Mouse (Mus musculus): Measurements from ENCODE around the gene Rbpj. TPM values are rescaled to one million over a fixed set of nuclear protein-coding genes. Genes with fewer than 3 reads are reported as not detected.

The Rbpj gene
- total RNA-seq, 2 experiments from 2014 or later = 18.5 to 21.8 TPM

DNA sequence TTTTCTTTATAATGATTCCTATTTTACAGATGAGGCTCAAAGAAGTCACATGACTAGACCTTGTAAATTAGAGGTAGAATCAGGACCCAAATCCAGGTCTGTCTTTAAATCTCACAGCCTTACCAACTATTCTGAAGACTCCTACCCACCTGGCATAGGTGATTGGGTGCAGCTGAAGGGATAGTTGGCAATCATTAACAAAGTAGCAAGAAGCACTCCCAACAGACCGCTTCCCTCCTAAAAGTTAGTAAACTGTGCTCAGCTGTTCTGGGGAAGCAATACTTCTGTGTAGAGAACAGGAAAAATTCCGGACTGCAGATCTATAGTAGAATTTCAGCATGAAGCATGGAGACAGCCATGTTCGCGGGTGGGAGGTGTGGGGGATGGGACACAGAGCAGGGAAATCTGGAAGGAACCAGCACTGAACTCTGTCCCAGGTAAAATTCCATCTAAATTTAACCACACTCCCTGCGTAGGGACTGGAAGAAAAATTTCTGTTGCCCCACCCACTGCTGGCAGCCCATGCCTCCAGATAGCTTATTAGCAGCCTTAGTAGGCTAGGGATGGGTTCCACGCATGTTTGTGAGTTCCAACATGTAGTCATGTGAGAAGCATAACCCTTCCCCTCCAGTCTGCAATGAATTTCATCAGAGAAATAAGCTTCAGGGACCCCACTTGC lies 3.3 kb downstream of the Rbpj start:
- DNase-seq = peak; percentile 54

DNA sequence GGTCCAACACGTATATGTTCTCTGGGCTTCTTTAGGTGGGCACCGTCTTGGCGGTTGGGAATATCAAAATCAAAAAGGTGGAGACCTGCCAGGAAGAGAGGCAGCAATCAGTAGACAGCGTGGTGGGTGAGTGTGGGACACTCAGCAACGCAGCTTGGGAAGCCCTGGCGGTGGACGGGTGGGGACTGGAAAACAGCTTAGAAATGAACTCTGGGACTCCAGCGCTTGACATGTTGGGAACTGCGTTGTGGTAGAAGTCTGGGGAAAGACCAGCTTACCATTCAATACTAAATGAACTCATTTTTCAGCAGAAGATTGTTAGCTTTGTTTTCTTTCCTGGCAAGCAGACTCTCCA lies 3.8 kb downstream of the Rbpj start:
- DNase-seq = no peak

DNA sequence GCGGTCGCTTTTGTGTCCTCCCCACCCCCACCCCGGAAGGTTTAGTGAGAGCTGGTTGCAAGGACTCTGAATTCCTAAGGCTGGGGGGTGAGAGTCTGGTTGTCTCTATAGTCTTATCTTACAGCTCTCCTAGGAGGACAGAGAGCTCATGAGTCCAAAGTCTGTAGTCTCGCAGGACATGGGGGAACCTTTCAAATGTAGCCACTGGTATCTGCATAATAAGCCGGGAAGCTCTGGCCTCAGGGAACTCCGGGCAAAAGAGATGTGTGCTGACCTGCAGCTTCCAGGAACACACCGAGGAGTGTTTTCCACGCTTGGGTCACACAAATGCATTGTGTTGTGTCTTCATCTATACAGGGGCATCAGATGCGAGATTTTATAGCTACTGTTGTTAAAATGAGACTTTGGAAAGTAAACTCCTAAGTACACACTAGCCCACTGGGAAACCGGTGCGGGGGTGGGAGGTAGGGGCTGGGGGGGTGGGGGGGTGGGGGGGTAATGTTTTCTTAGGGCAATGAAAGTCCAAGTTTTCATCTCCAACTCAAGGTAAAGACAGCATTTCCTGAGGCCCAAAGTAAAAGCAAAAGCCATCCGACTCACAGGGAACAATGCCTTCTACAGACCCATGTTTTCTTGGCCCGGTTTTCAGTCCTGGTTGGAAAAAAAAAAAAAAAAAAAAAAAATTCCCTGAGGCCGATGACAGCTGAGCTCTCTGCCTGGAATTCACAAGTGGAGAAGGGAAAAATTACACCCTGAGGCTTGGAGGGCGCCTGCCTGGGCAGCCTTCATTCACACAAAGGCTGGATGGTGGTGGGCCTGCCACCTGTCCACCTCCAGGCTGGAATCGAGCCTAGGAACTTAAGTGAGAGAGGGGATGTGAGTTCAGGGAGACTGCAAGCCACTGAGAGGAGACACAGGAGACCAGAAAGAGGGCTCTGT lies 4.5 kb downstream of the Rbpj start:
- peak; percentile 34 for DNase-seq

DNA sequence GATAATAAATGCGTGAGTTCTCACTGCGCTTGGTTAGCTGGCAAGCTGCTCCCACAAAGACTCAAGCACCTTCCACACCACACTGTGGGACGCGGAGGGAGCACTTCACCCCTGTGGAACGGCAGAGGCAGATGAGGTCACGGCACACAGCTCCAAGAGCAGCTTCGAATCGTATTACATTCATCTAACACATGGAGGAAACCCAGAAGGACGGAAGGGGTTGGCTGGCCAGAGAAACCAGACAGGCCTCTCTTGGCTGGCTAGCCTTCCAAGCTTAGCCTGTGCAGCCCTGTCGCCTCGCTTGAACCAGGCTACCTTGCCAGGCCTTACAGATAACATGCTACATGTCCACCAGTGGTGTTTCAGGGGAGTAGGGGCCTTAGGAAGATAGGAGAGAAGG lies 6.5 kb downstream of the Rbpj start:
- DNase-seq = peak; percentile 85

DNA sequence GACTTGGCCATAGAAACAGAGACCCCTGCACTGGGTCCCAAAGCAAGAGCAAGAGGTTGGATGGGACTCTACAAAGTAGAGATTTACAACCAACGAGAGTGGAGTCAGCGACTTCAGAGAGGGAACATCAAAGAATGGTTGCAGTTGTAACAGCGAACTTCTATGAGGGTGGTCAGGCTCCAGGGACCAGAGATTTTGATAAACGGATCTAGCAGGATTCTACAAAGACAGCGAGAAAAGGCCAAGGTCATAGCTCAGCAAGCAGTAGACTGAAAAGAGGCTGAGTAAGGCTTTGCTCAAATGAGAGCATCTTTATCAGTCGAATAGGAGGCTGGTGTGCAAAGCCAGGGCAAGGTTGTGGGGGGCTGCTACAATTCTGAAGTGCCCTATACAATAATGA lies 13.2 kb downstream of the Rbpj start:
- no peak for DNase-seq

DNA sequence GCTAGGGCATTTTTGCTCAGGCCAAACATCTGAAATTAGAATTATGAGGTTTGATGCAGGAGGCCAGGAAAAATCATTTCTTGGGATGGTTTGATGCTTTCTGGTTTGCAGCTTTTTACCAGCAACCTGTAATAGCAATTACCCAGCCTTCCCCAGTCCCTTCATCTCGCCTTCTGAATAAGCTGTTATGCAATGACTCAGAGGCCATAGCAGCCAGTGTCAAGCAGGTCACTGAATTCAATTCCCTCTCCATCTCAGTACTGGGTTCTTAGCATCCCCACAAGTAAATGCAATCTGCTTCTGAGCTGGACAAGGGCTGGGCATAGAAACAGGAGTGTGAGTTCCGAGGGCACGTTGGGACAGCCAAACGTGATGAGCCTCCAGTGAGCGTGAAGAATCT lies 13.9 kb downstream of the Rbpj start:
- DNase-seq = peak; percentile 33

DNA sequence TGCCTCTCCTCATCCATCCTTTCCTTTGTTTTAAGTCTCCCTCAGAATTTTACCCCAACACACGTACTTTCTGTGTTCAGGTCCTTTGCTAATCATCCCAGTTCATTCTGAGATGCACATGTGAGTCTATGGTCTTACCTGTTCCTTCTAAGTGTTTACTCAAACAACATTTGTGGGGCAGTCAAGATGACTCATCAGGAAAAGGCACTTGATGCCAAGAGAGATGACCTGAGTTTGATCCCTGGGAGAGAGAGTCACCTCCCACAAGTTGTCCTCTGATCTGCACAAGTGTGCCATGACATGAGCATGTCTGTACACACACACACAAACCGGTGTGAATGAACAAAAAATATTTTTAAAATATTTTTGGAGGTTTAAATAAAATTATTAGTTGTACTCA lies 15.1 kb downstream of the Rbpj start:
- DNase-seq = no peak

DNA sequence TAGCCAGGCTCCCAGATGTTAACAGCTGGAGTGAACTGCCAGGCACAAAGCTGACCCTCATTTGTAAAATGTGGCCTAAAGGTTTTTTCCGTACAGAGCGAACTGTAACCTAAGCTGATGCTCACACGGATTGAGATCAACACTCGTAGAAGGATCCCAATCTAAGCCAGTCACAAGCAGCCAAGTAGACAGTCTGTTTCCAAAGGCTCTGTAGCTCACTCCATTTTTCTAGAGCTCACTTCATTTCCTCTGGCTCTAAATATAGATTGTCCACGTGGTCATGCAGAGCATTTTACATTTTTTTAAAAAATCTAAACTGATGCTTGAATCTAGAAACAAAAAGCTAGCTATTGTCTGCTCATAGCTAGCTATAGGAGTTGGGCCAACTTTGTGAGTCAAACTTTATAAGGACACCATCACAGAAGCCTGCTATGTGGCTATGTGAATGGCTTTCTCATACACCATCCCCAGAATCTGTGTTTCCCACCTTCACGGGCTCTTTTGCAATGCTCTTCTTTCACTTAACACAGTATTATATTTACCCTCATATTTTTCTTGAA lies 19.2 kb downstream of the Rbpj start:
- no peak for DNase-seq

DNA sequence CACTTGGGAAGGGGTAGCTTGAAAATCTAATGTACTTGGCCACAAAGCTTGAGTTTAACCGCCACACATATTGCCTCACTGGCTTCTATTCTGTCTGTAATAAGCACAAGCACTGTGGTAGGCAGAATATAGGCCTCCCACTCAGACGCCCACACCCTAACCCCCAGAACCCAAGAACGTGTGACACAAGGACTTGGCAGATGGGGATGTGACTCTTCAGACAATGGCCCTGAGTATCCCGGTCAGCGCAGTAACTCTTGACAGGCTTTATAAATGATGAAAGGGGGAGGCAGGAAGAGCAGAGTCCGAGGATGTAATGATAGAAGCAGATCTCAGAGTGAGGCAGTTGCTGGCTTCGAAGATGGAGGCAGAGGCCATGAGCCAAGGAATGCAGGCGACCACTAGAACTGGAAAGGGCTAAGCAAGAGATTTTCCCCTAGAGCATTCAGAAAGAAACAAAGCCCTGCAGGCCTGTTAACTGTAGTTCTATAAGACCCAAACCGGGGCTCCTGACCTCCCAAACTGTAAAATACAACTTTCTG lies 20.1 kb downstream of the Rbpj start:
- peak; percentile 27 for DNase-seq

DNA sequence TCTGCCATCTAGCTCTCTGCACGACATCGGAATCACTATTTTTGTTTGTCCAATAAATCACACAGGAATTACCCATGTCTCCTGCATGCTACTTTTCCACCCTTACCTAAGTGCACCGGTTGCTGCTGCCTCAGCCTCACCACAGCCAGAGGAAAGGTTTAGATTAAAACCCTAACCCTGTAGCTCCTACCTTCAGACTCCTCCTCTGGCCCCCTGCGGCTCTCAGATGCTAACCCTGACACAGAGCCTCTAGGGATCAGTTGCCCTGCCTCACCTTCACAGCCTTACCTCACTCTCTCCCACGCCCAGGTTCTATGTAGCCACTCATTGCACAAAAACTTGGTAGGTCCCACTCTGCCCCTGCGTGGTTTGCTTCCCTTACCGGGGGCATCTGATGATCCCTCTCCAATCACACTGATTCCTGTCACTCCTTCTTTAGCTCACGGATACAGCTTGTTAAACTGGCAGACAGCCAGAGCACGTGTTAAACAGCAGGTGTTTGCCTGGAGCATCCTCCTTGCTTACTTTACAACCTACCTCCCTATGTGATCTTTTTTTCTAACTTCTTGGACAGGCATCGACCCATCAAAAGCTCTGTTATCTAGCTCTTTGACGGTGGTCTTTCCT lies 21.1 kb downstream of the Rbpj start:
- DNase-seq = no peak

DNA sequence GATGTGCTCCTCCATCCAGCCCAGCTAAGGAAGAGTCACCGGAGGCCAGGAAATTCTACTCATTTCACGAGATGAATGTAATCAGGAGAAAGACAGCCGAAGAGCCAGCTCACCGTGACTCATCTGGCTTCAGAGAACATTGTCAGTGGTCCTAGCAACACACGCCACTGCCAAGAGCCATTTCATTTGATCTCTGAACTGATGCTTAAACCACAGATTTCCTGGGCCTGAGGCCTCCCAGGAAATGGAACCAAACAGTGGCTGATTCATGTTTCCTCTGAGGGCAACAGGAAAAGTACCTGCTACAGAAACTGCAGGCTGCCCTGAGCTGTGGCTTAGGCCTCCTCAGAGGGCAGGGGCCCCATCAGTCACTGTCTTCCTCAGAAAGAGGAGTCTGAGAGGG lies 24.7 kb downstream of the Rbpj start:
- peak; percentile 49 for DNase-seq

DNA sequence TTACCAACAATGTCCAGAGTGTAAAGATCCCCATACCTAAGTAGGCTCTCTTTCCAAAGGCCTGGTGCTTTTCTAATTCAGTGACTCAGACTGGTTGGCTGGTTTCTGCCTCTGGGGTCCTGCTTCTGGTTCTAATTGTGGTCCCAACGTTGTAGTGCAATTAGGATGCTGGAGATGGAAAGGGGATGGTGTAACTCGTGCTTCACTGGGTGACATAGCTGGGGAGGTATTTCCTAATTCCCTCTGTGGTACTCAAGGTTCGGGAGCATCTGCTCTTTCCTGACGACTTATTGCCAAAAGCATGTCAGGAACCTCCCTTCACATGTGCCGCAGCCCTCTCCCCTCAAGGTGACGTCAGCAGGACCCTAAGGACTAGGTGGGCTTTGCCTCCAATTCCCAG lies 27.8 kb downstream of the Rbpj start:
- no peak for DNase-seq

DNA sequence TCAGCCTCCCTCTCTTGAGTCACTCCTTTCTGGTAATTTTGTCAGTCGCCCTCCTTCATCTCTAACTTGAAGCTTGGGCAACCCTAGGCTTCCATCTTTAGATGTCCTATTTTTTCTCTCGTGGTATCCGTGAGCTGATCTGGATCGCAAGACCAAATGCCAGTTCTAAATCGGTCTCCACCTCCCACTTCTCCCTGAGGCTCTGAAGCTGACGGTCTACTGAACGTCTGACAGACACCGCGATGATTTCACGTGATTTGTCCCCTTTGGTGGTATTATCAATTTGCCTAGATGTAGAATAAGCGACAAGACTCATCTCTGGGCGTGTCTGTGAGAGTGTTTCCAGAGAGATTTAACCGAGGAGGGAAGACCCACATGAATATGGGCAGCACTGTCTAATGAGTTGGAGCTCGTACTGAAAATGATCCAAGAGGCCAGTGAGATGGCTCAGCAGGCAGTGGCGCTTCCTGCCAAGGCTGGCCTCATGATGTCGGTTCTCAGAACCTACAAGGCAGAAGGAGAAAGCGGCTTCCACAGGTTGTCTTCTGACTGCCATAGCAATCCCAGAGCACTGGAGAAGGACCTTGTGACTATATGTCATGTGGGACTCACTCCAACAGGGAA lies 28.7 kb downstream of the Rbpj start:
- no peak for DNase-seq

DNA sequence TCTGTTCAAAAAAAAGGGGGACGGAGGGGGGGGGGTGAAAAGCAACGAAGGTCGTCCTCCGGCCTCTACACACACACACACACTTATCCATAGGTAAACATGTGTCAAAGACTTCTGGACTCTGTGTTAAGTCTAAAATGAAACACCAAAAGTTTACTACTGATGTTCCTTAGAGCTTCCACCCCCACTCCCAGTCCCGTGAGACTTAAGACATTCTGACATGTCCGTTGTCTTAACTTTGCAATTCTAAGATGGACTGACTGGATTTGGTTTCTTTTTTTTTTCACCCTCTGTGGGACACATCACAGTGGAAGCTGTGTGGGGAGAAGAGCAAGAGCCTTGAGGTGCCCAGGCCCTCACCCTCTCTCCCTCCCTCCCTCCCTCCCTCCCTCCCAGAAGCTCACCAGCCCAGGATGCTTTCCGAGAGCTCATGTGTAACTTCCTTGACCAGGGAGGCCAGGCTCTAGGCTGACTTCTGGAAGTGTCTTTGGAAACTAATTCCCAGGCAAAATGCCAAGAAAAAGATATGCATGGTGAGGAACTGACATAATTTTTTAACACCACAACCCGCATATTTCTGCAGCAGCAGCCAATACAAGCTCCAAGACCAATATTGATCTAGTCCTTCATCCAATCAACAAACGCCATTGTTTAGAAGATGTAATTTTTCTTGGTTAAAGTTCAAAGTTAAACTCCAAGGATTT lies 31.0 kb downstream of the Rbpj start:
- DNase-seq = no peak

DNA sequence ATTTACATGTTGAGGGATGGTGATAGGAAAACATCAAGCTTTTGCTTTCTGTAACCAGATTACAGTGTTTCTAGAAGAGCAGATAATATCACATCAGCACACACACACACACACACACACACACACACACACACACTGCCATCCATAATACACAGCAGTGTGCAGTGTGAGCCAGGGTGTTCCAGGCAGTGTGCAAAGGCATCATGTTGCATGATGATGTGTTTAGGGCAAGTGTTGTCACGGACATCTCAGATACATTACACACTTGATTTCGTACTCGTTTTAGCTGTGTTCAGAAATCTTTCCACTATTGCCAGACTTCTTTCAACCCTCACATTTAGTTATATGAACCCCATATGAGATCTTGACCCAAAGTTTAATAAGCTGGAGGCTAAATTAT lies 33.6 kb downstream of the Rbpj start:
- DNase-seq = no peak

DNA sequence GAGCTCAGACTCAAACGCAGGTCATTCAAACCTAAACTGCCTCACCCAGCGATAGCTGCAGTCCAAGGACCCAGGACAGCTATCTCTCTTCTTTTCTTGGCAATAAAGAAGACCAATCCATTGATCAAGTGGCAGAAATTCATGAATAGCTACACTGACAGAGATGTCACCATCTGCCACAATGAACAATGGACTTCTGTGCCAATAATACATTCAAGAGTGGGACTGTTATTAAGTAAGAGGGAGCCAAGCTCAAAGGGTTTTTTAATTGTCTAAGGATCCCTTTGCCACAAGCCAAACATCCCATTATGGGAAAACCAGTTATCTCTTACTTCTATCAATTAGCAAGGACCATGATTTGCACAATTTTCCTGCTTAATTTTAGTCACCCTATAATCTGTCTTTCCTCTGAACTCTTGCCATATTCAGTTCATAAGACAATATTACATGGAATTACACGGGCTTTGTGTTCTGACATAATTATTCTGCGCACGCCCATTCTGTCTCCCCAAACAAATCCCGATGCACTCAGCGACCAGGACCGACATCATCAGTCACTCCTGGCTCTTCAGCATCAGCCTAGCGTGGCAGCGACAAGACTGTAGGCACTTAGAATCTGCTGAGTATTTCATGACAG lies 34.7 kb downstream of the Rbpj start:
- no peak for DNase-seq

DNA sequence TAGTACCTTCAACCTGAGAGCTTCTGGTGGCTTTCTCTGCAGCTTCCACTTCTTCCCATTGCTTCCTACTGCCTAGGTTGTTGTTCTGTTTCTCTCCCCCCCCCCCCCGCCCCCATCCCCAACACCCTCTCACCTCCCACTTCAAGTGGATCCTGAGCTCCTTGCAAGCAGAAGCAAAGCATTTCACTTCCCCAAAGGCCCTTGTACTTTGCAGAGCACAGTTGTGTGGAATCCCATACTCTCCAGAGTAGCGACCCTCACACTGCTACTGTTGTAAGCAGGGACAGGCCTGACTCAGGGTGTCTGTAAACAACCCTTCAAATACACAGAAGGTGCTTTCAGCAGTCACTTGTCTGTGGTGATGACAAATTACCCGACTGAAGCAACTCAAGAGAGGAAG lies 37.3 kb downstream of the Rbpj start:
- DNase-seq = no peak

DNA sequence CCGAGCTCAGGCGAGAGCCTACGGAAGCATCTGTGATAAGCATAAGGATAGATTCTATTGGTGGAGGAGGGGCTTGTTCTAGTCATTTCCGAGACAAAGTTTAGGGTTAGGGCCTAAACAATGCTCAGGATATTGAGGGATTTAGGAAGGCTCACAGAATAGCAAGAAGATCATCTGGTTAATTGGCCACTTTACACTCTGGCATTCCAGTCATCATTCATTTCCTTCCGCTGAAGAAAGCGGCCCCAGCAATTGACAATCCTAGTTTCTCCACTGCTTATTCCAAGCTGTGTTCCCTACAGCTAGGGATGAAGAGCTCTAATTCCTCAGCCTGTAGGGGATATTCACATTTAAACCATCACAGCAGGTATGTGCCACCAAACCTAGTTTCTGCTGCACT lies 39.8 kb downstream of the Rbpj start:
- no peak for DNase-seq

DNA sequence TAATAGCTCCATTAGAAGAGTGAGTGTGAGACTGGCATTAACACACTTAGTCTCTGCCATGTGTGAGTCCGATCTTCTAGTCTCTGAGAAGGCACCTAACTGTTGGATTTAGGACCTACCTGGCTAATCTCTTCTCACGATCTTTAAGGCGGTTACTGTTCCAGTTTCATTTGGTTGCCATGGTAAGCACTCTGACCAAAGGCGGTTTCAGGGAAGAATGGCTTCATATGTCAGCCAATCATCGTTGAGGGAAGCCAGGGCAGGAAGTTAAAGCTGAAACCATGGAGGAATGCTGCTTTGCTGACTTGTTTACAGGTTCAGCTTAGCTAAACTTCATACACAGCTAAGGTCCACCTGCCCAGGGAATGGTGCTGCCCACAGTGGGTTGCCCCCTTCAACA lies 41.4 kb downstream of the Rbpj start:
- no peak for DNase-seq

DNA sequence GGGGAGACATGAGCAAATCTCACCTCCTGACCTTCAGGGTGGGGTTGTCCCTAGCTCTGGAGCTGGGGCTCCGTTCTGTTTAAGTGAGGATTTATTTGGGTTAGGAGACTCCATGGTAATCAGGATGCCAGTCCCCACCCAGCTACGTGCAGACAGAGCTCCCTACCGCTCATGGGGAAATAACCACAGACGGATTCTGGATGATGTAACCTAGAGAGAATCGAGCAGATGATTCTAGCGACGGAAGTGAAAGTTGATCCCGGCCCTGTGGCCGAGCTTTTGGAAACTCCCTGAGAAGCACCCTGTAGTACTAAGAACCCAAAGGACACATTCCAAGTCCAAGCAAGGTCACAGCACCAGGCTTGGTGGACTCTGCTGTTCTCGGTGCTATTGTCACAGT lies 43.5 kb downstream of the Rbpj start:
- DNase-seq = peak; percentile 68

DNA sequence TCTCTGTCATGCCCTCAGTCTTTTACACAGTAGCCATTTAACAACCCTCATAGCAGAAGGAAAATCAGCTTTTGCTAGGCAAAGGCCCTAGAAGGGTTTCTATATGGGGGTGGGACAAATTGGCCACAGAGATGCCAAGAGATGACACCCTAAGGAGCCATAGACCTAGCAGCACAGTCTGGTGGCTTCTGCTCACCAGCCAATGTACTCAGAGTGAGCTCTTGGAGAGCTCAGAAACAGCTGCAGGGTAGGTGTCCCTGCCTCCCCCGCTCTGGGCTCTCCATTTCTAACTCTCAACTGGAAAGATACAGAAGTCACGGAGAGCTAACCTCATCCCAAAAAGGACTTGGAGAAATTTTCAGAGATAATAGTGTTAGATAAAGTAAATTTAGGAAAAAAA lies 44.0 kb downstream of the Rbpj start:
- no peak for DNase-seq

Data from gastrocnemius, postnatal 25 days (tissue).